Mouse (Mus musculus) hindbrain, embryonic 15.5 days (tissue): ENCODE results near the gene Sel1l. TPM values are rescaled to one million over a fixed set of nuclear protein-coding genes. Genes with fewer than 3 reads are reported as not detected.

Source experiments
- ATAC-seq: fragments of 200-750 bp; cut with Nextera tagmentation; 2 replicates; pipeline ENCODE4 v1.8.0; 2017; ENCODE audit warnings: low read depth, moderate number of reproducible peaks, moderate TSS enrichment; ENCODE audit not compliant: low FRiP score
- H3K27ac ChIP-seq: fragments of 300-500 bp; sonication (generic); replicated peaks from 2 replicates; pipeline ENCODE4 v1.5.1; 2015; ENCODE audit warnings: mild to moderate bottlenecking, inconsistent platforms
- H3K27me3 ChIP-seq: fragments of 300-500 bp; sonication (generic); 2 replicates; pipeline ENCODE4 v1.6.1; 2015; ENCODE audit warnings: control low read depth, inconsistent platforms
- H3K36me3 ChIP-seq: fragments of 300-500 bp; sonication (generic); 2 replicates; pipeline ENCODE4 v1.6.1; 2015; ENCODE audit warnings: control low read depth, inconsistent platforms
- H3K4me1 ChIP-seq: fragments of 300-500 bp; sonication (generic); replicated peaks from 2 replicates; pipeline ENCODE4 v1.6.1; 2015; ENCODE audit warnings: control low read depth, inconsistent platforms
- H3K4me2 ChIP-seq: fragments of 300-500 bp; sonication (generic); 2 replicates; pipeline ENCODE4 v1.6.1; 2015; ENCODE audit warnings: moderate library complexity, mild to moderate bottlenecking, inconsistent platforms
- H3K4me3 ChIP-seq: fragments of 300-500 bp; sonication (generic); 2 replicates; pipeline ENCODE4 v1.5.1; 2015; ENCODE audit warnings: mild to moderate bottlenecking, inconsistent platforms
- H3K9ac ChIP-seq: fragments of 300-500 bp; sonication (generic); 2 replicates; pipeline ENCODE4 v1.6.1; 2015; ENCODE audit warnings: inconsistent platforms
- H3K9me3 ChIP-seq: fragments of 300-500 bp; sonication (generic); 2 replicates; pipeline ENCODE4 v1.6.1; 2016; ENCODE audit warnings: control low read depth, inconsistent platforms
- WGBS: fragments of 180-500 bp; shearing (Covaris S2); methylation state at CpG from one replicate; pipeline ENCODE4 v1.1.7; 2015; 5-methylcytosine and 5-hydroxymethylcytosine counted together
- microRNA-seq: library from miRNA; unstranded; fragments of <30 nt; microRNA quantifications from one replicate; pipeline ENCODE4, GENCODE M21; 2016
- polyA plus RNA-seq: library from polyadenylated mRNA; unstranded; fragments of >200 nt; fragmentation: Nextera tagmentation; extraction: Ambion mirVana; gene quantifications from 2 replicates; pipeline ENCODE4 v1.2.1, GENCODE M21; 2015

Gene Sel1l
- polyA plus RNA-seq, 1 experiment from 2014 or later, result 92.0 TPM

DNA sequence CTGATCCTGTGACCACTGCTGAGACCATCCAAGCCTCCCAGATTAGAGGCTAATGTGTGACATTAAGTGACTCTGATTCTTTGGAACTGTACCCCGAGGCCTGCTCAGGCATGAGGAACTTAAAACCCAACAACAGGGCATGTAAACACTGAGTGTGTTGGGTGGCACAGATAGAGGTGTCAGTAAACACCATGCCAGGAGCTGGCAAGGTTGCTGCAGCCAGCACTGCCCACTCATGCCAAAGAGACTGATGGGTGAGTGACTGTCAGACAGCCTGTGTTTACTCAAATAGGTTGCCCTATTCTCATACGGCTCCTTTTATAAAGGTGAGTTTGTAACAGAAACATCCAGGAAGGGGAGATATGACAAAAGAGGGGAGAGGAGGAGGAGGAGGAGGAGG, 80.1 kb downstream of the Sel1l start:
- Histone ChIP-seq H3K4me1 (peaks cover 27% of the 10 kb centered on the region), H3K9ac (no peak overlapping the region), H3K4me3 (no peak overlapping the region), H3K27me3 (no peaks in the 10 kb centered on the region), H3K9me3 (no peaks in the 10 kb centered on the region), H3K27ac (no peak overlapping the region), H3K36me3 (no peaks in the 10 kb centered on the region), H3K4me2 (no peak overlapping the region)
- ATAC-seq, result no peak
- WGBS, result 66% methylated on average over 2 of the region's 2 CpGs

- H3K9me3 ChIP-seq, result no peaks in the 10 kb centered on the region
- H3K4me2 ChIP-seq, result no peak overlapping the region
- H3K27ac ChIP-seq, result no peak overlapping the region
- H3K4me1 ChIP-seq, result peaks cover 27% of the 10 kb centered on the region
- 92% methylated on average over 6 of the region's 6 CpGs for WGBS
- no peak for ATAC-seq
- H3K9ac ChIP-seq, result no peak overlapping the region
- no peak overlapping the region for H3K4me3 ChIP-seq
- no peaks in the 10 kb centered on the region for H3K36me3 ChIP-seq
- H3K27me3 ChIP-seq, result no peaks in the 10 kb centered on the region
These were observed 80.8 kb downstream of the Sel1l start for GRCm38 (mm10) chr12:91768176-91768575.

GRCm38 (mm10) chr12:91766338-91767107, 82.4 kb downstream of the Sel1l start:
- Histone ChIP-seq H3K36me3 (no peaks in the 10 kb centered on the region), H3K27ac (no peak overlapping the region)
- 17% methylated on average over 14 of the region's 14 CpGs for WGBS

GRCm38 (mm10) chr12:91765504-91765903, 83.5 kb downstream of the Sel1l start:
- 55% methylated on average over 13 of the region's 13 CpGs for WGBS
- Histone ChIP-seq H3K4me2 (no peak overlapping the region), H3K4me3 (no peak overlapping the region), H3K9me3 (no peaks in the 10 kb centered on the region), H3K4me1 (peaks cover 27% of the 10 kb centered on the region), H3K9ac (no peak overlapping the region), H3K36me3 (no peaks in the 10 kb centered on the region), H3K27me3 (no peaks in the 10 kb centered on the region), H3K27ac (no peak overlapping the region)
- ATAC-seq, result no peak

More at GRCm38 (mm10) chr12:91766338-91767107, 82.4 kb downstream of the Sel1l start:
- ATAC-seq, result peak; percentile 74
- 0 out of 2 replicates have a peak overlapping the region, but pooled peaks have one; percentile 10 for H3K4me3 ChIP-seq
- no peaks in the 10 kb centered on the region for H3K27me3 ChIP-seq
- H3K9me3 ChIP-seq, result no peaks in the 10 kb centered on the region
- 0 out of 2 replicates have a peak overlapping the region, but pooled peaks have one; percentile 10 for H3K9ac ChIP-seq
- peak overlapping the region; percentile 41 for H3K4me2 ChIP-seq
- H3K4me1 ChIP-seq, result peaks cover 27% of the 10 kb centered on the region

- Histone ChIP-seq H3K9ac (no peak overlapping the region), H3K27me3 (no peaks in the 10 kb centered on the region), H3K4me1 (peaks cover 27% of the 10 kb centered on the region), H3K27ac (no peak overlapping the region), H3K9me3 (no peaks in the 10 kb centered on the region), H3K4me3 (no peak overlapping the region), H3K36me3 (no peaks in the 10 kb centered on the region), H3K4me2 (no peak overlapping the region)
- WGBS, result 8% methylated on average over 2 of the region's 2 CpGs
- ATAC-seq, result no peak
These were observed 83.9 kb downstream of the Sel1l start for GRCm38 (mm10) chr12:91765054-91765453.

DNA sequence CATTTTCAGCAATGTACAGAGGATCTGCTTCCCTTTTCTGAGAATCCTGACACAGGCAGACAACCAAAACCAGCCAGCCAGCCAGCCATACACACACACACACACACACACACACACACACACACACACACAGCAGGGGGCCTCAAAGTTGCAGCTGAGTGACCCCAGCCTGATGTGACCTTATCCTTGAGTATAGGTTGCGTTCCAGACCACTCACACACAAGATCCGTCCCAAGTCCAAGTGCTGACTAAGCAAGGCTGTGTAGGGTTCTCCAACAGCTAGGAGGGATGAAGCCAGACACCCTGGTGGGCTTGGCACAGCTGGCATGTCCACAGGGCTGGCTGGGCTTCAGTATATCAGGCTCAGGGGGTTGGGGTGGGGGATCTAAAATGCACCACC, 84.5 kb downstream of the Sel1l start:
- 46% methylated on average over 2 of the region's 2 CpGs for WGBS
- no peak for ATAC-seq

GRCm38 (mm10) chr12:91759836-91760235, 89.1 kb downstream of the Sel1l start:
- H3K9me3 ChIP-seq, result no peaks in the 10 kb centered on the region
- no peak for ATAC-seq
- peaks cover 9% of the 10 kb centered on the region for H3K4me1 ChIP-seq
- H3K9ac ChIP-seq, result no peak overlapping the region
- H3K27me3 ChIP-seq, result no peaks in the 10 kb centered on the region
- H3K36me3 ChIP-seq, result no peaks in the 10 kb centered on the region
- WGBS, result 84% methylated on average over 3 of the region's 3 CpGs
- no peak overlapping the region for H3K27ac ChIP-seq
- H3K4me3 ChIP-seq, result no peak overlapping the region
- no peak overlapping the region for H3K4me2 ChIP-seq

More for the DNA sequence above, 84.5 kb downstream of the Sel1l start:
- no peak overlapping the region for H3K9ac ChIP-seq
- no peak overlapping the region for H3K27ac ChIP-seq
- H3K36me3 ChIP-seq, result no peaks in the 10 kb centered on the region
- no peak overlapping the region for H3K4me2 ChIP-seq
- no peak overlapping the region for H3K4me3 ChIP-seq
- H3K4me1 ChIP-seq, result peaks cover 27% of the 10 kb centered on the region
- H3K27me3 ChIP-seq, result no peaks in the 10 kb centered on the region
- no peaks in the 10 kb centered on the region for H3K9me3 ChIP-seq

GRCm38 (mm10) chr12:91757854-91758562, 90.9 kb downstream of the Sel1l start:
- Histone ChIP-seq H3K4me3 (no peak overlapping the region), H3K9me3 (no peaks in the 10 kb centered on the region), H3K9ac (no peak overlapping the region), H3K4me2 (no peak overlapping the region), H3K36me3 (no peaks in the 10 kb centered on the region), H3K4me1 (no peaks in the 10 kb centered on the region), H3K27ac (no peak overlapping the region), H3K27me3 (no peaks in the 10 kb centered on the region)
- 77% methylated on average over 13 of the region's 13 CpGs for WGBS
- no peak for ATAC-seq

- ATAC-seq, result no peak
- Histone ChIP-seq H3K27ac (no peak overlapping the region), H3K4me1 (no peaks in the 10 kb centered on the region), H3K36me3 (no peaks in the 10 kb centered on the region), H3K4me2 (no peak overlapping the region), H3K4me3 (no peak overlapping the region), H3K9ac (no peak overlapping the region), H3K27me3 (no peaks in the 10 kb centered on the region), H3K9me3 (no peaks in the 10 kb centered on the region)
- WGBS, result 66% methylated on average over 5 of the region's 5 CpGs
These were observed 92.3 kb downstream of the Sel1l start for GRCm38 (mm10) chr12:91756562-91757166.

Small RNA genes within 50 kb of the gene (microRNA-seq; reads per million reads assigned to microRNA genes)
- not detected for gene Gm22015

Other genes with a start within 250 kb of the Sel1l start
- 6.7 and 7.1 TPM in 2 replicates for gene Ston2, start 60.8 kb downstream of the Sel1l start, polyA plus RNA-seq